Mouse (Mus musculus): ENCODE measurements around the gene Svop.

GRCm38 (mm10) chr5:114040911-114041310 lies 50.5 kb downstream of the Svop start:
- TF ChIP-seq POLR2A (IDR thresholded peaks at IDR 0.05; ENCODE audit: control insufficient read depth, low read depth, low read length), result no peak
- TF ChIP-seq CTCF (IDR thresholded peaks at IDR 0.05; ENCODE audit: control insufficient read depth, insufficient read depth, insufficient replicate concordance, low read depth, low read length), result no peak
